ENCODE assay signal across 18 mouse cellular contexts in the genomic region with DNA sequence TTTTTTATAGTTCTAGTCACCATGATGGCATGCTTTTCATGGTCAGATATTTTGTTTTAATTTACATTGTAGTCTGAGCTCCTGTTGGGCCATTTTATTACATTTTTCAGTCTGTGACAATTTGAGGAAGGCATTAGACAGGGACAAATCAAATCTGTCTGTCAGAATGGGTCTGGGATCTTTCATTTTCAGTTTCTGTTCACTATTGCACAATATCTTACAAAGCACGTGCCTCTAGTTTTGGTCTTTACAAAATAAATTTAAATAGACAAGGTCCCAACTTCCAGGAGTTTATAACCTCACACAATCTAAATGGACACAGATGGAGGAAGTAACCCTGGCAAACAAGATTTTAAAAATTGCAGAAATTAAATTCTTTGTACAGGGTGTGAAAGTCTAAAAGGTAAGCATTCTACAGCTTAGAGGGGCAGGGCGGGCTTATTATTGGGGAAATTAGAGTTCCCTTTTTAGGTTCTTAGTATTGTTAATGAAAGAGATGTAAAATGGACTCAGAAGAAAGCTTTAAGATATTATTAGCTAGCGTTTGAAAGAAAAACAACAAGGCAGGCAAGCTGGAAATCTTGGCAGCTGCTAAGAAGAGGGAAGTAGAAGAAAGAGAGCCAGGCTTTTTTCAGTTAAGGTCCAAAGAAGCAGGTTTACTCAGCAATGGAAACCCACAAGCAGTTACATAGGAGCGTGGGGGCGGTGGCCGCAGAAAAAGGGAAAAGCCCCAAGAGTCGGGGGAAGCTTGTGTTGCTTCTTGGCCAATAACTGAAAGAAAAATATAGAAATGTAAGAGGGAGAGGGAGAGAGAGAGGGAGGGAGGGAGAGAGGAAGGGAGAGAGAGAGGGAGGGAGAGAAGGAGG.
DNase-seq lines count a peak whose midpoint lies in the region; ATAC-seq and TF ChIP-seq lines count a peak whose summit lies in the region.
"Had no signal": no experiment of that assay in that cellular context is flagged by ENCODE, and none has a peak within 500 bp of the region (broad histone marks: within the 10 kb centered on the region; RNA-seq: fewer than 3 reads in every experiment).

No protein-coding gene starts in this region.

- H3K27me3 ChIP-seq in embryonic facial prominence, embryonic 14.5 days (replicated peaks; ENCODE audit: control insufficient read depth, insufficient read depth, low read length) = no peaks in the 10 kb centered on the region
- no peaks in the 10 kb centered on the region for H3K27me3 ChIP-seq in embryonic facial prominence, embryonic 10.5 days (replicated peaks; ENCODE audit: low read depth, poor library complexity, severe bottlenecking)
- no peaks in the 10 kb centered on the region for H3K27me3 ChIP-seq in kidney, postnatal 0 days (ENCODE audit: insufficient read depth, low read length)
- H3K27me3 ChIP-seq in kidney, embryonic 14.5 days (ENCODE audit: control insufficient read depth, insufficient read depth, low read length) = no peaks in the 10 kb centered on the region
- H3K27me3 ChIP-seq in limb, embryonic 15.5 days = no peaks in the 10 kb centered on the region
- H3K27me3 ChIP-seq: lung, embryonic 15.5 days; stomach, embryonic 15.5 days had no signal

- no peak overlapping the region for H3K27ac ChIP-seq in embryonic facial prominence, embryonic 14.5 days (replicated peaks; ENCODE audit: low read depth, low read length)
- H3K27ac ChIP-seq in embryonic facial prominence, embryonic 10.5 days (replicated peaks) = no peak overlapping the region
- no peak overlapping the region for H3K27ac ChIP-seq in kidney, postnatal 0 days
- no peak overlapping the region for H3K27ac ChIP-seq in kidney, embryonic 14.5 days (ENCODE audit: low read depth, low read length)
- 0 out of 2 replicates have a peak overlapping the region, but pooled peaks have one; percentile 18 for H3K27ac ChIP-seq in limb, embryonic 15.5 days
- H3K27ac ChIP-seq: lung, embryonic 15.5 days; midbrain, embryonic 10.5 days; stomach, embryonic 15.5 days had no signal

- H3K4me2 ChIP-seq in embryonic facial prominence, embryonic 14.5 days (ENCODE audit: low read depth, low read length) = no peak overlapping the region
- no peak overlapping the region for H3K4me2 ChIP-seq in kidney, postnatal 0 days (ENCODE audit: low read length)
- H3K4me2 ChIP-seq in kidney, embryonic 14.5 days (replicated peaks; ENCODE audit: low read depth, low read length) = no peak overlapping the region
- no peak overlapping the region for H3K4me2 ChIP-seq in limb, embryonic 15.5 days
- H3K4me2 ChIP-seq: lung, embryonic 15.5 days; stomach, embryonic 15.5 days had no signal

- TF ChIP-seq CTCF in kidney, postnatal 0 days (IDR thresholded peaks at IDR 0.05; ENCODE audit: low read depth) = no peak

- no peaks in the 10 kb centered on the region for H3K36me3 ChIP-seq in embryonic facial prominence, embryonic 14.5 days (ENCODE audit: control insufficient read depth, insufficient read depth, low read length)
- no peaks in the 10 kb centered on the region for H3K36me3 ChIP-seq in embryonic facial prominence, embryonic 10.5 days (replicated peaks)
- no peaks in the 10 kb centered on the region for H3K36me3 ChIP-seq in kidney, postnatal 0 days (ENCODE audit: insufficient read depth, low read length)
- H3K36me3 ChIP-seq in kidney, embryonic 14.5 days (ENCODE audit: control insufficient read depth, insufficient read depth, low read length) = no peaks in the 10 kb centered on the region
- H3K36me3 ChIP-seq in limb, embryonic 15.5 days = no peaks in the 10 kb centered on the region
- H3K36me3 ChIP-seq: lung, embryonic 15.5 days; midbrain, embryonic 10.5 days; stomach, embryonic 15.5 days had no signal

- no peak overlapping the region for H3K9ac ChIP-seq in embryonic facial prominence, embryonic 14.5 days (ENCODE audit: low read depth, low read length)
- H3K9ac ChIP-seq in kidney, postnatal 0 days (ENCODE audit: low read depth, low read length) = no peak overlapping the region
- no peak overlapping the region for H3K9ac ChIP-seq in kidney, embryonic 14.5 days (ENCODE audit: low read depth, low read length)
- no peak overlapping the region for H3K9ac ChIP-seq in limb, embryonic 15.5 days
- H3K9ac ChIP-seq: lung, embryonic 15.5 days; stomach, embryonic 15.5 days had no signal

- no peak for ATAC-seq in embryonic facial prominence, embryonic 14.5 days (ENCODE audit: low read depth)
- no peak for ATAC-seq in kidney, postnatal 0 days (replicated peaks; ENCODE audit: low FRiP score, low read depth)
- no peak for ATAC-seq in kidney, embryonic 14.5 days (ENCODE audit: low FRiP score, low TSS enrichment)
- no peak for ATAC-seq in limb, embryonic 15.5 days (ENCODE audit: insufficient number of reproducible peaks, low FRiP score, low TSS enrichment, low read depth)
- ATAC-seq: inflammation-experienced regulatory T-cells, adult 6 months had no signal

- no peaks in the 10 kb centered on the region for H3K4me1 ChIP-seq in embryonic facial prominence, embryonic 14.5 days (ENCODE audit: control insufficient read depth, insufficient read depth, low read length)
- H3K4me1 ChIP-seq in embryonic facial prominence, embryonic 10.5 days = no peaks in the 10 kb centered on the region
- H3K4me1 ChIP-seq in kidney, postnatal 0 days (replicated peaks; ENCODE audit: insufficient read depth, low read length) = no peaks in the 10 kb centered on the region
- H3K4me1 ChIP-seq in kidney, embryonic 14.5 days (ENCODE audit: control insufficient read depth, insufficient read depth, low read length) = no peaks in the 10 kb centered on the region
- H3K4me1 ChIP-seq in limb, embryonic 15.5 days = no peaks in the 10 kb centered on the region
- H3K4me1 ChIP-seq: lung, embryonic 15.5 days; stomach, embryonic 15.5 days had no signal

- no peak overlapping the region for H3K4me3 ChIP-seq in embryonic facial prominence, embryonic 14.5 days (ENCODE audit: low read depth, low read length)
- H3K4me3 ChIP-seq in embryonic facial prominence, embryonic 10.5 days = no peak overlapping the region
- no peak overlapping the region for H3K4me3 ChIP-seq in kidney, postnatal 0 days (replicated peaks; ENCODE audit: low read depth, low read length)
- no peak overlapping the region for H3K4me3 ChIP-seq in kidney, embryonic 14.5 days (ENCODE audit: low read length)
- H3K4me3 ChIP-seq in limb, embryonic 15.5 days = no peak overlapping the region
- H3K4me3 ChIP-seq: lung, embryonic 15.5 days; midbrain, embryonic 10.5 days; stomach, embryonic 15.5 days had no signal

- WGBS in embryonic facial prominence, embryonic 14.5 days = 57% methylated on average over 7 of the region's 7 CpGs
- 84% methylated on average over 7 of the region's 7 CpGs for WGBS in embryonic facial prominence, embryonic 10.5 days
- 48% methylated on average over 7 of the region's 7 CpGs for WGBS in kidney, postnatal 0 days
- WGBS in kidney, embryonic 14.5 days = 56% methylated on average over 7 of the region's 7 CpGs
- 34% methylated on average over 7 of the region's 7 CpGs for WGBS in limb, embryonic 15.5 days

- H3K9me3 ChIP-seq in embryonic facial prominence, embryonic 14.5 days (ENCODE audit: control insufficient read depth, low read length) = no peaks in the 10 kb centered on the region
- no peaks in the 10 kb centered on the region for H3K9me3 ChIP-seq in embryonic facial prominence, embryonic 10.5 days
- no peaks in the 10 kb centered on the region for H3K9me3 ChIP-seq in kidney, postnatal 0 days (replicated peaks; ENCODE audit: low read length)
- H3K9me3 ChIP-seq in kidney, embryonic 14.5 days (ENCODE audit: control insufficient read depth, low read length) = no peaks in the 10 kb centered on the region
- no peaks in the 10 kb centered on the region for H3K9me3 ChIP-seq in limb, embryonic 15.5 days
- H3K9me3 ChIP-seq: lung, embryonic 15.5 days; midbrain, embryonic 10.5 days; stomach, embryonic 15.5 days had no signal

- peak; percentile 55 for DNase-seq in embryonic facial prominence, embryonic 14.5 days (ENCODE audit: low spot score)
- DNase-seq in embryonic facial prominence, embryonic 10.5 days (ENCODE audit: low spot score) = no peak
- peak; percentile 35 for DNase-seq in kidney, postnatal 0 days (ENCODE audit: low spot score)
- DNase-seq in adipocyte (ENCODE audit: low spot score) = peak; percentile 58
- DNase-seq in right cerebral cortex, adult 18-20 months = no peak
- no peak for DNase-seq in cerebellum, adult 9-10 months
- DNase-seq: adrenal gland, postnatal 14 days; cerebellum, adult 11 months; heart, postnatal 4 days; kidney, postnatal 10 days; right cerebral cortex, postnatal 4 days; thymus, postnatal 36 days had no signal

Comparison
In these comparisons a context has a peak if more than half of its experiments do, and no peak if none do; other contexts are left out.
1. DNase-seq: peak in embryonic facial prominence, embryonic 14.5 days (single experiment), kidney, postnatal 0 days (single experiment) and adipocyte (single experiment); none in embryonic facial prominence, embryonic 10.5 days (single experiment), right cerebral cortex, adult 18-20 months (single experiment) and cerebellum, adult 9-10 months (single experiment).